Mouse (Mus musculus): ENCODE measurements around the gene Smyd5. TPM values are rescaled to one million over a fixed set of nuclear protein-coding genes. Genes with fewer than 3 reads are reported as not detected.

Smyd5 gene
- total RNA-seq, 2 experiments from 2014 or later: 31.2 to 35.9 TPM

DNA sequence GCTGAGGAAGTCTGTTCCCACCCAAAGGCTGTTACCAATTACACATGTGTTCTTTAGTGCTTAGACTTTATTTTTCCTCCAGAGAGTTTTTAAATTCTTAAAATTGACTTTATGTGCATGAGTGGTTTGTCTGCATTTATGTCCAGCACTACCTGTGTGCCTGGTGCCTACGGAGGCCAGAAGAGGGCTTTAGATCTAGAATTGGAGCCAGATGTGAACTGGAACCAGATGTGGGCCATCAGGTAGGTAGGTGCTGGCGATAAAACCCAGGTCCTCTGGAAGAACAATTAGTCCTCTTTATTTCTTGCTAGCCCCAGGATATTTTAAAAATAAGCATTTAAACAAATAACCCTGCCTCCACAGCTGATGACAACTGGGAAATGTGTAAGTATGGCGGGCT is 59.8 kb downstream of the Smyd5 start:
- no peak for DNase-seq

Other genes starting within 250 kb of the Smyd5 start
- not detected for gene Emx1, start 244.6 kb upstream of the Smyd5 start, total RNA-seq (2021)
- gene Sfxn5, start 98.6 kb upstream of the Smyd5 start, total RNA-seq (2021): 10 to 100 TPM; 19.9 to 20.5 TPM
- 10 to 100 TPM; 32.6 to 35.8 TPM for gene Rab11fip5, start 57.4 kb upstream of the Smyd5 start, total RNA-seq (2021)
- gene Noto, start 8.1 kb upstream of the Smyd5 start, total RNA-seq (2021): not detected
- 100 to 1,000 TPM; 267 to 301 TPM for gene Cct7, start 19.5 kb downstream of the Smyd5 start, total RNA-seq (2021)
- gene Pradc1, start 20.0 kb downstream of the Smyd5 start, total RNA-seq (2021): 10 to 100 TPM; 11.5 to 14.4 TPM
- gene Fbxo41, start 71.0 kb downstream of the Smyd5 start, total RNA-seq (2021): under 1 TPM; 0.40 to 0.53 TPM
- not detected for gene Egr4, start 81.6 kb downstream of the Smyd5 start, total RNA-seq (2021)
- gene Alms1, start 155.5 kb downstream of the Smyd5 start, total RNA-seq (2021): 10 to 100 TPM; 10.1 to 12.0 TPM

All from adrenal gland, postnatal 36 days (tissue).